Mouse (Mus musculus) heart, embryonic 14.5 days (tissue): ENCODE data around the gene Tmem245. TPM values are rescaled to one million over a fixed set of nuclear protein-coding genes. Genes with fewer than 3 reads are reported as not detected.

Experiments used
- ATAC-seq: fragments of 200-750 bp; cut with Nextera tagmentation; 2 replicates; pipeline ENCODE4 v1.8.0; 2017; ENCODE audit warnings: low read depth, moderate TSS enrichment; ENCODE audit not compliant: insufficient number of reproducible peaks, insufficient read depth, low FRiP score
- H3K27ac ChIP-seq, 2 experiments: fragments of 200-500 bp in 1 of 2; fragments of 300-500 bp in 1 of 2; sonication (generic) in 1 of 2; replicated peaks in 1 of 2; 2 replicates each; pipeline ENCODE4 v1.5.1; 2012 to 2014; ENCODE audit warnings: low read depth in 2 of 2, low read length in 2 of 2, control low read depth in 1 of 2, mild to moderate bottlenecking in 1 of 2, mixed read lengths in 1 of 2; ENCODE audit not compliant: control insufficient read depth in 1 of 2, insufficient read depth in 1 of 2
- H3K27me3 ChIP-seq: fragments of 300-500 bp; sonication (generic); 2 replicates; pipeline ENCODE4 v1.6.1; 2014; ENCODE audit warnings: mild to moderate bottlenecking, low read length, control low read depth; ENCODE audit not compliant: control insufficient read depth, insufficient read depth
- H3K36me3 ChIP-seq: fragments of 300-500 bp; sonication (generic); 2 replicates; pipeline ENCODE4 v1.6.1; 2014; ENCODE audit warnings: mild to moderate bottlenecking, control low read depth, low read length, mixed read lengths; ENCODE audit not compliant: control insufficient read depth, insufficient read depth
- H3K4me1 ChIP-seq, 2 experiments: fragments of 200-500 bp in 1 of 2; fragments of 300-500 bp in 1 of 2; sonication (generic) in 1 of 2; 2 replicates each; pipeline ENCODE4 v1.6.1; 2012 to 2014; ENCODE audit warnings: low read length in 2 of 2, control low read depth in 1 of 2, mixed read lengths in 1 of 2; ENCODE audit not compliant: control insufficient read depth in 2 of 2, insufficient read depth in 2 of 2
- H3K4me2 ChIP-seq: fragments of 300-500 bp; sonication (generic); 2 replicates; pipeline ENCODE4 v1.6.1; 2014; ENCODE audit warnings: mild to moderate bottlenecking, low read length
- H3K4me3 ChIP-seq, 2 experiments: fragments of 200-500 bp in 1 of 2; fragments of 300-500 bp in 1 of 2; sonication (generic) in 1 of 2; 2 replicates each; pipeline ENCODE4 v1.5.1; 2012 to 2014; ENCODE audit warnings: low read length in 2 of 2, mild to moderate bottlenecking in 2 of 2, control low read depth in 1 of 2, low read depth in 1 of 2, moderate library complexity in 1 of 2; ENCODE audit not compliant: control insufficient read depth in 1 of 2, insufficient read depth in 1 of 2
- H3K9ac ChIP-seq: fragments of 300-500 bp; sonication (generic); 2 replicates; pipeline ENCODE4 v1.6.1; 2014; ENCODE audit warnings: mild to moderate bottlenecking, low read length
- H3K9me3 ChIP-seq: fragments of 300-500 bp; sonication (generic); 2 replicates; pipeline ENCODE4 v1.6.1; 2016; ENCODE audit warnings: low read length, control low read depth; ENCODE audit not compliant: control insufficient read depth
- WGBS: fragments of 180-500 bp; shearing (Covaris S2); extraction: QIAGEN DNeasy Blood & Tissue Kit; methylation state at CpG from one replicate; pipeline ENCODE4 v1.1.7; 2014; 5-methylcytosine and 5-hydroxymethylcytosine counted together
- polyA plus RNA-seq: library from polyadenylated mRNA; unstranded; fragments of >200 nt; fragmentation: Nextera tagmentation; extraction: Ambion mirVana; gene quantifications from 2 replicates; pipeline ENCODE4 v1.2.1, GENCODE M21; 2014

The Tmem245 gene
- polyA plus RNA-seq, 1 experiment from 2014 or later, result 21.6 TPM

DNA sequence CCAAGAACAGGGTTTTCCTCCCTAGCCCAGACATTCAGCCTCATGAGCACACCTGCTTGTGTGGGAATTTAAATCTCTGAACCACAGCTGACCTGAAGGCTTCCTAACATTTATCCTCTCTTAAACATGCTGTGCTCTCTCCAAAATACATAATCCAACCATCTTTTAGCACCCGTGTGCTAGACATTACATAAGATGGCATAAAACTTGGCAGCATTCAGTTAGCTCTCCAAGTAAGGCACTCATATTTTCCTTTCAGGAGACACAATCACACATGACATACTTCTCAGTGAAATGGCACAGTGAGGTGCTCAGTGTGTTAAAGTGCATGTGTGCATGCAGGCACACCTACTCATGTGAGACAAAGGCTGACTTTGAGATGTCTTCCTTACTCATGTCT lies 4.7 kb downstream of the Tmem245 start:
- WGBS, result 65% methylated on average over 1 of the region's 1 CpGs
- peak overlapping the region; percentile 19; the same call in 1 of the 2 replicates for H3K9ac ChIP-seq
- no peaks in the 10 kb centered on the region for H3K9me3 ChIP-seq
- ATAC-seq, result no peak
- H3K4me3 ChIP-seq, result no peak overlapping the region
- peaks cover 4% of the 10 kb centered on the region; the same call in 1 of the 2 replicates for H3K36me3 ChIP-seq
- no peaks in the 10 kb centered on the region for H3K27me3 ChIP-seq
- H3K4me2 ChIP-seq, result peak overlapping the region; percentile 72; the same call in 1 of the 2 replicates
- peaks cover 32 to 70% of the 10 kb centered on the region in 2 experiments for H3K4me1 ChIP-seq
- peak overlapping the region; percentile 25 to 66; a peak in 1 of 4 replicates for H3K27ac ChIP-seq

DNA sequence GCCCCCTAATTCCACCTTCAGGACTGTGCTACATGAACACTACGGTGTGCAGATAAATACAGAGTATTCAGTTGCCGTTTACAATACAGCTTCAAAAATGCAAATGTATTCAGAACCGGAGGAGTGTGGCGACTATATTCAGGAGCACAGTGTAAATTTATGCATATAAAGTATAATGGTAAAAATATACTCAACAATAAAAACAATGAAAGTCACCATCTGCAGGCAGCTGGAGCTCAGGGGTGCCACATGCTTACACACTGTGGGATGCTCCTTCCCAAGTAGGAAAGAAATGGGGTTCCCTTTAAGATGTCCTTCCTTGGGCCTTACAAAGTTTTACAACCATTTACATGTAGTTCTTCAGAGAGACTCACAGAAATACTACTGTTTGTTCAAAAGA lies 5.8 kb downstream of the Tmem245 start:
- WGBS, result 71% methylated on average over 4 of the region's 4 CpGs
- peaks cover 5% of the 10 kb centered on the region; the same call in 1 of the 2 replicates for H3K36me3 ChIP-seq
- H3K9ac ChIP-seq, result no peak overlapping the region
- H3K4me2 ChIP-seq, result peak overlapping the region; percentile 56; the same call in 1 of the 2 replicates
- H3K4me1 ChIP-seq, result peaks cover 42 to 81% of the 10 kb centered on the region in 2 experiments
- no peaks in the 10 kb centered on the region for H3K27me3 ChIP-seq
- H3K9me3 ChIP-seq, result no peaks in the 10 kb centered on the region
- no peak overlapping the region for H3K27ac ChIP-seq
- no peak for ATAC-seq
- H3K4me3 ChIP-seq, result no peak overlapping the region

DNA sequence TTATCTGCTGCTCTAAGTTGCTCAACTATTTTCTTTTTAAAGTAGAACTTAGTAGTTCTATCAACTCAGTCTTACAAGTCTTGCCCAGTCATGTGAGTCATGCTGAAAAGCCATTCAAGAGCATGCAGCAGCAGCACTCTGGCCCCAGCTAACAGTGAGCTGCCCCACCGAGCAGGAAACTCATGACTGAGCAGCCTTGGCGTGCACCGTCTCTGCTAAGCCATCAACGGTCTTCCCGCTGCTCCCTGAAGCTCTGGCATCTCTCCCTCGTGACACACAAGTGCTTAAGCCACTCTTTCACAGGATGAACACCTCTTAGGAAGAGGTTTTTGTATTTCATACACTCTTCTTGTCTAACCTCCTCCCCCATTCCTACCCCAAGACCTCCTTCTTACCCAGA lies 10.1 kb downstream of the Tmem245 start:
- Histone ChIP-seq H3K9ac (no peak overlapping the region), H3K4me2 (peak overlapping the region; percentile 17; the same call in 1 of the 2 replicates), H3K9me3 (no peaks in the 10 kb centered on the region), H3K27ac (peak overlapping the region; percentile 45 to 52), H3K36me3 (peaks cover 39% of the 10 kb centered on the region), H3K27me3 (no peaks in the 10 kb centered on the region), H3K4me1 (peaks cover 27 to 58% of the 10 kb centered on the region in 2 experiments), H3K4me3 (no peak overlapping the region)
- 9% methylated on average over 6 of the region's 6 CpGs for WGBS
- no peak for ATAC-seq

- Histone ChIP-seq H3K4me3 (no peak overlapping the region), H3K36me3 (peaks cover 44% of the 10 kb centered on the region), H3K4me1 (peaks cover 35 to 65% of the 10 kb centered on the region in 2 experiments), H3K9ac (no peak overlapping the region), H3K27me3 (no peaks in the 10 kb centered on the region), H3K27ac (no peak overlapping the region), H3K9me3 (no peaks in the 10 kb centered on the region), H3K4me2 (no peak overlapping the region)
- no peak for ATAC-seq
- WGBS, result no CpG with 5 or more reads among the region's 1 CpGs
Observed at GRCm38 (mm10) chr4:56935327-56935726, 11.9 kb downstream of the Tmem245 start.

DNA sequence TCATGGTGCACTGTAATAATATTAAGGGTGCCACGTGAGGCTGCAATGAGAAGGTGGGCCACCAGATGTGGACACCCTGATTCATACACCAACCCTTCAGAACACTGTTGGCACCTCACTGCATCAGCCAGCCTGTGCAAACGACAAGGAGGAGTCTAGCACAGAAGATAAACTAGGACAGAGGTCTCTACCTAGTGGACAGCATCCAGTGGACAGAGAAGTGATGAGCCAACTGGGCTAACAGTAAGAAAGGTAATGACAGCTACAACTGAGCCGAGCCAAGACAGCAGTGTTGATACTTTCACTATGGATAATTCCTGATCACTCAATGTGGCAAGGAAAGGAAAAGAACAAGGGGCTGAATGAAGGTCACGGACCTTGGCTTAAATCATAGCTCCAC lies 14.1 kb downstream of the Tmem245 start:
- no peak overlapping the region for H3K4me2 ChIP-seq
- no peaks in the 10 kb centered on the region for H3K9me3 ChIP-seq
- peaks cover 34 to 67% of the 10 kb centered on the region in 2 experiments for H3K4me1 ChIP-seq
- no peaks in the 10 kb centered on the region for H3K27me3 ChIP-seq
- ATAC-seq, result no peak
- H3K27ac ChIP-seq, result no peak overlapping the region
- H3K4me3 ChIP-seq, result no peak overlapping the region
- no peak overlapping the region for H3K9ac ChIP-seq
- WGBS, result 81% methylated on average over 4 of the region's 4 CpGs
- peaks cover 45% of the 10 kb centered on the region for H3K36me3 ChIP-seq

DNA sequence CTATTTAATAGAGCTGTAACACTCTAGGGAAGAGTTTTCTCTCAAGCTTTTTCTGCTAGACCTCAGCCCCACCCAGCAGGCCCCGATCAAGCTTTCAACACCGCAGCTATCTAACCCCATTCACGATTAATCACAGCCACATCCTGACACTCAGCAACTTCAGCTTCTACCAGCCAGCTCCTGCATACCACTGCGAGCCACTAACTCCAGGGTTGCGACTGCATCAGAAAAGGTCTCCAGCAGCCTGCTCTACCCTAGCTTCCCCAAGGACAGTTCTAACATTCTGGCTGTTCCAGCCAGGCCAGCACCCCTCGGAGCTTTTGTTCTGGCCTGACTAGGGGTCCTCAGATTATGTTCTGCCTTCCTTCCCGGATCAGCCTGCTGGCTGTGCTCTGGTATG lies 15.1 kb downstream of the Tmem245 start:
- H3K27me3 ChIP-seq, result no peaks in the 10 kb centered on the region
- H3K4me1 ChIP-seq, result peaks cover 30 to 63% of the 10 kb centered on the region in 2 experiments
- H3K27ac ChIP-seq, result peak overlapping the region; percentile 75 to 86
- peak; percentile 76 for ATAC-seq
- H3K9ac ChIP-seq, result no peak overlapping the region
- no peaks in the 10 kb centered on the region for H3K9me3 ChIP-seq
- 7% methylated on average over 7 of the region's 7 CpGs for WGBS
- peaks cover 45% of the 10 kb centered on the region for H3K36me3 ChIP-seq
- no peak overlapping the region for H3K4me3 ChIP-seq
- H3K4me2 ChIP-seq, result peak overlapping the region; percentile 7; the same call in 1 of the 2 replicates

GRCm38 (mm10) chr4:56930312-56930711 lies 16.9 kb downstream of the Tmem245 start:
- no peak overlapping the region for H3K4me3 ChIP-seq
- peaks cover 23 to 54% of the 10 kb centered on the region in 2 experiments for H3K4me1 ChIP-seq
- no peak for ATAC-seq

GRCm38 (mm10) chr4:56926971-56927370 lies 20.3 kb downstream of the Tmem245 start:
- no peak for ATAC-seq
- 87% methylated on average over 4 of the region's 4 CpGs for WGBS
- peaks cover 57% of the 10 kb centered on the region for H3K36me3 ChIP-seq

More at GRCm38 (mm10) chr4:56930312-56930711, 16.9 kb downstream of the Tmem245 start:
- H3K4me2 ChIP-seq, result no peak overlapping the region
- H3K9me3 ChIP-seq, result no peaks in the 10 kb centered on the region
- peaks cover 48% of the 10 kb centered on the region for H3K36me3 ChIP-seq
- H3K9ac ChIP-seq, result no peak overlapping the region
- WGBS, result 46% methylated on average over 4 of the region's 4 CpGs
- peak overlapping the region; percentile 69 to 75; a peak in 3 of 4 replicates for H3K27ac ChIP-seq
- no peaks in the 10 kb centered on the region for H3K27me3 ChIP-seq

More at GRCm38 (mm10) chr4:56926971-56927370, 20.3 kb downstream of the Tmem245 start:
- Histone ChIP-seq H3K9ac (no peak overlapping the region), H3K27me3 (no peaks in the 10 kb centered on the region), H3K27ac (no peak overlapping the region), H3K4me1 (peaks cover 17 to 42% of the 10 kb centered on the region in 2 experiments), H3K9me3 (no peaks in the 10 kb centered on the region), H3K4me3 (no peak overlapping the region), H3K4me2 (no peak overlapping the region)
